4 mouse cellular contexts compared by ENCODE assay signal in the genomic region with DNA sequence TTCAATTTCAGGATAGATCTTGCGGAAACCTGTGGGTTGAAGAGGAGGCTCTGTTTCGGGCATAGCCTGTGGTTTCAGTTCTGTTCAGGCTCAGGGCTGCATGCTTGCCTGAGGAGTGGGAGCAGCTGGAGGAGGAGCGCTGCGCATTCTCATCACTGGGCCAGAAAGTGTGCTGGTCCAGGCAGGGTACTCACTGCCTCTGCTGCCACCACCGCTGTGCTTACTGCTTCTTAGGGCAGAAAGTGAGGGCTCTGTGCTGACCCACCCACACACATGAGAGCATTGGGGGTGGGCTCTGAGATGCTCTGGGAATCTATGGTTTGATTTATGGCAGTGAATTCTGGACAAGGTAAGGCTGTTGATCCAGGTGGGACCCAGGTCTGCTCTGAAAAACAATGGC.
DNase-seq lines count a peak whose midpoint lies in the region; ATAC-seq and TF ChIP-seq lines count a peak whose summit lies in the region.
"Not testable (repeated sequence)": the region's sequence is repeated elsewhere in the genome, so short reads cannot be mapped to it uniquely, and the experiment has no call there.

No protein-coding gene starts in this region.

- not testable (repeated sequence) for TF ChIP-seq EP300 in lung, postnatal 0 days (IDR thresholded peaks at IDR 0.05)

- H3K4me3 ChIP-seq in heart, embryonic 10.5 days; kidney, adult 2 months (ENCODE audit: insufficient read depth, low read depth, low read length); lung, postnatal 0 days (ENCODE audit: low read depth, low read length): not testable (repeated sequence)

- not testable (repeated sequence) for TF ChIP-seq CTCF in kidney, adult 2 months (conservative IDR thresholded peaks at IDR 0.05; ENCODE audit: insufficient read depth, insufficient read length, low read depth, low read length); lung, postnatal 0 days (IDR thresholded peaks at IDR 0.05)

- peaks cover 46% of the 10 kb centered on the region for H3K9me3 ChIP-seq in heart, embryonic 10.5 days
- H3K9me3 ChIP-seq in lung, postnatal 0 days (ENCODE audit: low read length) = not testable (repeated sequence)

- H3K4me2 ChIP-seq in lung, postnatal 0 days (replicated peaks; ENCODE audit: low read depth, low read length) = not testable (repeated sequence)

- TF ChIP-seq POLR2A in kidney, adult 2 months (IDR thresholded peaks at IDR 0.05; ENCODE audit: low read depth, low read length) = not testable (repeated sequence)

- H3K4me1 ChIP-seq in heart, embryonic 10.5 days; kidney, adult 2 months (ENCODE audit: control insufficient read depth, insufficient read depth, low read length); lung, postnatal 0 days (ENCODE audit: insufficient read depth, low read depth, low read length): not testable (repeated sequence)

- not testable (repeated sequence) for H3K9ac ChIP-seq in lung, postnatal 0 days (replicated peaks; ENCODE audit: low read depth)

- not testable (repeated sequence) for H3K36me3 ChIP-seq in heart, embryonic 10.5 days; kidney, adult 2 months (ENCODE audit: control insufficient read depth, insufficient read depth, low read length); lung, postnatal 0 days (ENCODE audit: insufficient read depth, low read length)

- not testable (repeated sequence) for H3K27ac ChIP-seq in heart, embryonic 10.5 days; kidney, adult 2 months (ENCODE audit: insufficient read depth, low read depth, low read length); lung, postnatal 0 days (ENCODE audit: low read length)

- not testable (repeated sequence) for ATAC-seq in lung, postnatal 0 days

- 82% methylated on average over 5 of the region's 5 CpGs for WGBS in heart, embryonic 10.5 days
- 93% methylated on average over 5 of the region's 5 CpGs for WGBS in kidney, adult 2 months
- WGBS in lung, postnatal 0 days = 91% methylated on average over 5 of the region's 5 CpGs

- DNase-seq in heart, adult 11 months = peak; percentile 88
- peak; percentile 73 for DNase-seq in heart, embryonic 10.5 days (ENCODE audit: low spot score)
- peak; percentile 1 for DNase-seq in kidney, adult 2 months
- DNase-seq in lung, postnatal 0 days (ENCODE audit: low spot score) = peak; percentile 3

- not testable (repeated sequence) for H3K27me3 ChIP-seq in heart, embryonic 10.5 days (ENCODE audit: insufficient read depth, poor library complexity, severe bottlenecking); kidney, adult 2 months (replicated peaks; ENCODE audit: control insufficient read depth, insufficient read depth, low read length); lung, postnatal 0 days (replicated peaks; ENCODE audit: insufficient read depth, low read length)

Comparison
In these comparisons a context has a peak if more than half of its experiments do, and no peak if none do; other contexts are left out.
1. DNase-seq: peak in every context shown above with its lines; median percentile 88 in heart, adult 11 months; 73 in heart, embryonic 10.5 days; 3 in lung, postnatal 0 days; 1 in kidney, adult 2 months.